Mouse (Mus musculus): ENCODE data around the gene Cd47. TPM values are rescaled to one million over a fixed set of nuclear protein-coding genes. Genes with fewer than 3 reads are reported as not detected.

Cd47 gene
- total RNA-seq, 1 experiment from 2014 or later, result 220 TPM

- DNase-seq, result no peak
These were observed 151.0 kb downstream of the Cd47 start for GRCm38 (mm10) chr16:49951288-49951691.

GRCm38 (mm10) chr16:49951925-49952523 is 151.7 kb downstream of the Cd47 start:
- DNase-seq, result no peak

GRCm38 (mm10) chr16:49953817-49954216 is 153.5 kb downstream of the Cd47 start:
- no peak for DNase-seq

- DNase-seq, result no peak
These were observed 154.6 kb downstream of the Cd47 start for GRCm38 (mm10) chr16:49954909-49955308.

- no peak for DNase-seq
These were observed 155.0 kb downstream of the Cd47 start for GRCm38 (mm10) chr16:49955325-49955724.

GRCm38 (mm10) chr16:49955952-49956351 is 155.6 kb downstream of the Cd47 start:
- no peak for DNase-seq

- no peak for DNase-seq
These were observed 156.4 kb downstream of the Cd47 start for GRCm38 (mm10) chr16:49956531-49957302.

GRCm38 (mm10) chr16:49958900-49959436 is 158.6 kb downstream of the Cd47 start:
- DNase-seq, result no peak

GRCm38 (mm10) chr16:49962305-49962704 is 162.0 kb downstream of the Cd47 start:
- no peak for DNase-seq

GRCm38 (mm10) chr16:49964321-49964986 is 164.1 kb downstream of the Cd47 start:
- peak; percentile 8 for DNase-seq

Other genes starting within 250 kb of the Cd47 start
- 26.5 and 34.9 TPM in 2 replicates for gene Ift57, start 101.3 kb upstream of the Cd47 start, total RNA-seq (2021)